Mouse (Mus musculus): ENCODE data around the gene Msrb1. TPM values are rescaled to one million over a fixed set of nuclear protein-coding genes. Genes with fewer than 3 reads are reported as not detected.
A peak's percentile ranks its signal among the peaks of the same experiment; 100 is the strongest.

The Msrb1 gene
- total RNA-seq, 1 experiment = 30.2 TPM

GRCm38 (mm10) chr17:24751528-24751927 lies 15.1 kb downstream of the Msrb1 start:
- no peak overlapping the region for H3K9ac ChIP-seq (ENCODE audit: insufficient read depth, low read depth, low read length, poor library complexity, severe bottlenecking)
- in situ Hi-C loops (cut with MboI; ENCODE audit: low sequenced_read_pairs in 2 of 2, unreplicated experiment in 2 of 2) = no loop called here
- peaks cover 2 to 14% of the 10 kb centered on the region in 2 experiments; a peak in 3 of 4 replicates for H3K4me1 ChIP-seq (ENCODE audit: control insufficient read depth in 2 of 2, insufficient read depth in 2 of 2, low read length in 2 of 2, poor library complexity in 1 of 2)
- no peak overlapping the region for H3K4me3 ChIP-seq (ENCODE audit: insufficient read depth in 1 of 2, low read depth in 1 of 2, low read length in 2 of 2, poor library complexity in 1 of 2, severe bottlenecking in 1 of 2)
- TF ChIP-seq CHD2 (IDR thresholded peaks at IDR 0.05; ENCODE audit: low read depth, low read length) = no peak
- TF ChIP-seq ZC3H11A (IDR thresholded peaks at IDR 0.05; ENCODE audit: borderline replicate concordance, low read depth, low read length) = no peak
- TF ChIP-seq ZNF384 (IDR thresholded peaks at IDR 0.05; ENCODE audit: low read depth, low read length) = no peak
- no peak for TF ChIP-seq MAFK (IDR thresholded peaks at IDR 0.05; ENCODE audit: insufficient read depth, low read depth, low read length)
- no peak for TF ChIP-seq HCFC1 (IDR thresholded peaks at IDR 0.05; ENCODE audit: borderline replicate concordance, insufficient read depth, low read length)
- no peak overlapping the region for H3K27ac ChIP-seq (ENCODE audit: insufficient read depth, low read depth, low read length, poor library complexity, severe bottlenecking)
- H3K36me3 ChIP-seq (ENCODE audit: control insufficient read depth, insufficient read depth, low read length, poor library complexity, severe bottlenecking) = no peaks in the 10 kb centered on the region
- DNase-seq (ENCODE audit: low read depth, low spot score) = no peak
- H3K9me3 ChIP-seq (ENCODE audit: control insufficient read depth, insufficient read depth, low read depth, low read length) = no peaks in the 10 kb centered on the region

DNA sequence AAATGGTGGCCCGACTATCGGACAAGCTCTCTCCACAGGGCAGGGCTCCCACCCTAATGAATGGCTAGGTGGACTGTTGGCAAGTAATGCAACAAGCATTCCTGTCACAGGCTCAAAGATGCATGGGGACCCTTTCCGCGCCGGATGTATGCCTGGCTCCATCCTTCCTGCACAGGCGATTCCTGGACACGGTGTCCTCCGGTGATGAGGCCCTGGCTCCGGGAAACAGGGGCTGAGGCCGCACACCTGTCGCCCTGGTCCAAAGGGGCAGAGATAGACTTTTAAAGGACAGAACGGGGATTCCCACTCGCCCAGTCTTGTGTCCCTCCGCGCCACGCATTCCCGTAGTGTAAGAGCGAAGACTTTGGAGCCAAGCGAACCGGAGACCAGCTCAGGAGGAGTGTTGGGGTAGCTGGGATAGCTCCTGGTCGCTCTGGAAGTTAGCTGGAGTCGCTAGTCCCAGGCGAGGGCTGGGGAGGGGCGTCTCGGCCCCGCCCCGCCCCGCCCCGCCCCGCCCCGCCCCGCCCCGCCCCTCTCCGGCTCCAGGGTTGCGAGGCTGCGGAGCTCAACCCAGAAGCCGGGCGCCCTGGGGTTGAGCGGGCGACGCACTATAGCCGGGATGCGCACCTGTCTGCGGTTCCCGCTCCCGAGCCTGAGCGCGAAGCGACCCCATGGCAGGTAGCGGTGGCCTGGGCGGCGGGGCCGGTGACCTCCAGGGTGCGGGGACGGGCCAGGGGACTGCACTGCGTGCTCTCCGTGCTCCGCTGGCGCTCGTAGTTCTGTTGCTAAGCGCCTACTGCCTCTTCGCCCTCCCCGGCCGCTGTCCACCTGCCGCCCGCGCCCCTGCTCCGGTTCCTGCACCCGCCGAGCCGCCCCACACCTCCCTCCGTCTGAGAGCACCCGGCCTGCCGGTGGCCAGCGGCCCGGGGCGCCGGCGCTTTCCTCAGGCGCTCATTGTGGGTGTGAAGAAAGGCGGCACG lies 16.3 kb downstream of the Msrb1 start, which contains the start of gene Hs3st6:
Gene Hs3st6, plus strand, starts transcription at position 574 of the 980 bp plus-strand sequence.
- H3K27ac ChIP-seq (ENCODE audit: insufficient read depth, low read depth, low read length, poor library complexity, severe bottlenecking) = no peak within 1 kb of the TSS

GRCm38 (mm10) chr17:24757394-24757793 lies 21.0 kb downstream of the Msrb1 start:
- in situ Hi-C loops (cut with MboI; ENCODE audit: low sequenced_read_pairs in 2 of 2, unreplicated experiment in 2 of 2) = no loop called here
- H3K27ac ChIP-seq (ENCODE audit: insufficient read depth, low read depth, low read length, poor library complexity, severe bottlenecking) = no peak overlapping the region

More for the DNA sequence above, 16.3 kb downstream of the Msrb1 start, which contains the start of gene Hs3st6:
- Histone ChIP-seq H3K9ac (ENCODE audit: insufficient read depth, low read depth, low read length, poor library complexity, severe bottlenecking) (peak within 1 kb of the TSS; percentile 58), H3K4me3 (ENCODE audit: insufficient read depth in 1 of 2, low read depth in 1 of 2, low read length in 2 of 2, poor library complexity in 1 of 2, severe bottlenecking in 1 of 2) (peak within 1 kb of the TSS; percentile 73 to 86), H3K4me1 (ENCODE audit: control insufficient read depth in 2 of 2, insufficient read depth in 2 of 2, low read length in 2 of 2, poor library complexity in 1 of 2) (peaks cover 2 to 11% of the 10 kb centered on the region in 2 experiments; a peak in 3 of 4 replicates), H3K9me3 (ENCODE audit: control insufficient read depth, insufficient read depth, low read depth, low read length) (no peaks in the 10 kb centered on the region), H3K36me3 (ENCODE audit: control insufficient read depth, insufficient read depth, low read length, poor library complexity, severe bottlenecking) (no peaks in the 10 kb centered on the region)
- in situ Hi-C loops (cut with MboI; ENCODE audit: low sequenced_read_pairs in 2 of 2, unreplicated experiment in 2 of 2) = no loop called here
- DNase-seq (ENCODE audit: low read depth, low spot score) = no peak
- TF ChIP-seq ZNF384 (IDR thresholded peaks at IDR 0.05; ENCODE audit: low read depth, low read length) = no peak
- TF ChIP-seq HCFC1 (IDR thresholded peaks at IDR 0.05; ENCODE audit: borderline replicate concordance, insufficient read depth, low read length) = no peak
- no peak for TF ChIP-seq MAFK (IDR thresholded peaks at IDR 0.05; ENCODE audit: insufficient read depth, low read depth, low read length)
- no peak for TF ChIP-seq ZC3H11A (IDR thresholded peaks at IDR 0.05; ENCODE audit: borderline replicate concordance, low read depth, low read length)
- no peak for TF ChIP-seq CHD2 (IDR thresholded peaks at IDR 0.05; ENCODE audit: low read depth, low read length)

GRCm38 (mm10) chr17:24761121-24761520 lies 24.7 kb downstream of the Msrb1 start:
- DNase-seq (ENCODE audit: low read depth, low spot score) = no peak
- no peaks in the 10 kb centered on the region for H3K36me3 ChIP-seq (ENCODE audit: control insufficient read depth, insufficient read depth, low read length, poor library complexity, severe bottlenecking)

More at GRCm38 (mm10) chr17:24757394-24757793, 21.0 kb downstream of the Msrb1 start:
- H3K4me3 ChIP-seq (ENCODE audit: insufficient read depth in 1 of 2, low read depth in 1 of 2, low read length in 2 of 2, poor library complexity in 1 of 2, severe bottlenecking in 1 of 2) = no peak overlapping the region
- DNase-seq (ENCODE audit: low read depth, low spot score) = no peak
- H3K36me3 ChIP-seq (ENCODE audit: control insufficient read depth, insufficient read depth, low read length, poor library complexity, severe bottlenecking) = no peaks in the 10 kb centered on the region
- H3K9ac ChIP-seq (ENCODE audit: insufficient read depth, low read depth, low read length, poor library complexity, severe bottlenecking) = no peak overlapping the region
- no peaks in the 10 kb centered on the region for H3K9me3 ChIP-seq (ENCODE audit: control insufficient read depth, insufficient read depth, low read depth, low read length)
- H3K4me1 ChIP-seq (ENCODE audit: control insufficient read depth in 2 of 2, insufficient read depth in 2 of 2, low read length in 2 of 2, poor library complexity in 1 of 2) = peaks cover 2 to 11% of the 10 kb centered on the region in 2 experiments; a peak in 3 of 4 replicates
- TF ChIP-seq ZC3H11A (IDR thresholded peaks at IDR 0.05; ENCODE audit: borderline replicate concordance, low read depth, low read length) (no peak), CHD2 (IDR thresholded peaks at IDR 0.05; ENCODE audit: low read depth, low read length) (no peak), MAFK (IDR thresholded peaks at IDR 0.05; ENCODE audit: insufficient read depth, low read depth, low read length) (no peak), HCFC1 (IDR thresholded peaks at IDR 0.05; ENCODE audit: borderline replicate concordance, insufficient read depth, low read length) (no peak), ZNF384 (IDR thresholded peaks at IDR 0.05; ENCODE audit: low read depth, low read length) (no peak)

More at GRCm38 (mm10) chr17:24761121-24761520, 24.7 kb downstream of the Msrb1 start:
- H3K4me3 ChIP-seq (ENCODE audit: insufficient read depth in 1 of 2, low read depth in 1 of 2, low read length in 2 of 2, poor library complexity in 1 of 2, severe bottlenecking in 1 of 2) = peak overlapping the region in 1 of 2 experiments; percentile 9; a peak in 1 of 4 replicates
- no peak overlapping the region for H3K27ac ChIP-seq (ENCODE audit: insufficient read depth, low read depth, low read length, poor library complexity, severe bottlenecking)
- in situ Hi-C loops (cut with MboI; ENCODE audit: low sequenced_read_pairs in 2 of 2, unreplicated experiment in 2 of 2) = no loop called here
- TF ChIP-seq MAFK (IDR thresholded peaks at IDR 0.05; ENCODE audit: insufficient read depth, low read depth, low read length) (no peak), ZC3H11A (IDR thresholded peaks at IDR 0.05; ENCODE audit: borderline replicate concordance, low read depth, low read length) (no peak), ZNF384 (IDR thresholded peaks at IDR 0.05; ENCODE audit: low read depth, low read length) (no peak), CHD2 (IDR thresholded peaks at IDR 0.05; ENCODE audit: low read depth, low read length) (no peak), HCFC1 (IDR thresholded peaks at IDR 0.05; ENCODE audit: borderline replicate concordance, insufficient read depth, low read length) (no peak)
- peaks cover 2 to 7% of the 10 kb centered on the region in 2 experiments; a peak in 2 of 4 replicates for H3K4me1 ChIP-seq (ENCODE audit: control insufficient read depth in 2 of 2, insufficient read depth in 2 of 2, low read length in 2 of 2, poor library complexity in 1 of 2)
- H3K9ac ChIP-seq (ENCODE audit: insufficient read depth, low read depth, low read length, poor library complexity, severe bottlenecking) = 0 out of 2 replicates have a peak overlapping the region, but pooled peaks have one; percentile 21
- H3K9me3 ChIP-seq (ENCODE audit: control insufficient read depth, insufficient read depth, low read depth, low read length) = no peaks in the 10 kb centered on the region
